Mouse (Mus musculus) olfactory bulb, adult 2 months (tissue): ENCODE measurements around the gene Drg1. TPM values are rescaled to one million over a fixed set of nuclear protein-coding genes. Genes with fewer than 3 reads are reported as not detected.
"Not testable (repeated sequence)": the region's sequence is repeated elsewhere in the genome, so short reads cannot be mapped to it uniquely, and the experiment has no call there.

ENCODE experiments used
- H3K27ac ChIP-seq: fragments of 200-500 bp; 2 replicates; pipeline ENCODE4 v1.5.1; 2012; ENCODE audit warnings: low read depth, low read length; ENCODE audit not compliant: insufficient read depth
- H3K4me1 ChIP-seq: fragments of 200-500 bp; 2 replicates; pipeline ENCODE4 v1.6.1; 2012; ENCODE audit warnings: low read length; ENCODE audit not compliant: control insufficient read depth, insufficient read depth
- H3K4me3 ChIP-seq: fragments of 200-500 bp; 2 replicates; pipeline ENCODE4 v1.5.1; 2012; ENCODE audit warnings: mild to moderate bottlenecking, low read depth, low read length, moderate library complexity; ENCODE audit not compliant: insufficient read depth
- CTCF ChIP-seq: fragments of 200-500 bp; IDR thresholded peaks from 2 replicates; pipeline ENCODE4 v1.5.1; 2012; ENCODE audit warnings: low read depth, mild to moderate bottlenecking, low read length, moderate library complexity; ENCODE audit not compliant: insufficient read depth
- POLR2A ChIP-seq: fragments of 200-500 bp; IDR thresholded peaks from 2 replicates; pipeline ENCODE4 v1.6.1; 2012; ENCODE audit warnings: mild to moderate bottlenecking, low read depth, low read length, moderate library complexity; ENCODE audit not compliant: insufficient read depth
- WGBS: fragments of 180-500 bp; shearing (Covaris S2); methylation state at CpG from one replicate; pipeline ENCODE4 v1.1.7; 2018; 5-methylcytosine and 5-hydroxymethylcytosine counted together
- polyA plus RNA-seq: library from polyadenylated mRNA; stranded (reverse); fragments of >200 nt; gene quantifications from 2 replicates; pipeline ENCODE4 v1.2.4, GENCODE M21; 2012; ENCODE audit warnings: low replicate concordance; ENCODE audit not compliant: missing spikeins, insufficient read depth, insufficient read length

The Drg1 gene
- polyA plus RNA-seq, 1 experiment: not detected

DNA sequence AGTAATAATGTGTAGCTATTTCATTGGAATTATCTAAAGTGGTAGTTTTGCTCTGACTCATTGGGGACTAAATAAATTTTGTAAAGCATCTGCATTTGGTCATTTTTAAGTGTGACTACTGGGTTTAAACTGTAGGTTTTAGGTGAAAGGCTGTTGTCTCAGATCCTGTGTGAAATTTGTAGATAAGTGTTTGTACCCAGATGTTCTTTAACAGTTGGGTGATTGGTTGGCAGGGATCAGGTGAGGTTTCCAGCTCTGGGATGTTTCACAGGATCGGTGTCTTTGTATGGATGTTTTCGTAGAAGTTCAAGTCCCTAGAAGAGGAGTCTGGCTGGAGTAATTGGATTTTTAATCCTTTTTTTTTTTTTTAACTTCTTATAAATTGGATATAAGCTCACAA lies 62.4 kb downstream of the Drg1 start:
- no peak overlapping the region for H3K4me3 ChIP-seq
- WGBS: 83% methylated on average over 2 of the region's 2 CpGs
- H3K4me1 ChIP-seq: no peaks in the 10 kb centered on the region
- TF ChIP-seq POLR2A (no peak), CTCF (no peak)
- no peak overlapping the region for H3K27ac ChIP-seq

DNA sequence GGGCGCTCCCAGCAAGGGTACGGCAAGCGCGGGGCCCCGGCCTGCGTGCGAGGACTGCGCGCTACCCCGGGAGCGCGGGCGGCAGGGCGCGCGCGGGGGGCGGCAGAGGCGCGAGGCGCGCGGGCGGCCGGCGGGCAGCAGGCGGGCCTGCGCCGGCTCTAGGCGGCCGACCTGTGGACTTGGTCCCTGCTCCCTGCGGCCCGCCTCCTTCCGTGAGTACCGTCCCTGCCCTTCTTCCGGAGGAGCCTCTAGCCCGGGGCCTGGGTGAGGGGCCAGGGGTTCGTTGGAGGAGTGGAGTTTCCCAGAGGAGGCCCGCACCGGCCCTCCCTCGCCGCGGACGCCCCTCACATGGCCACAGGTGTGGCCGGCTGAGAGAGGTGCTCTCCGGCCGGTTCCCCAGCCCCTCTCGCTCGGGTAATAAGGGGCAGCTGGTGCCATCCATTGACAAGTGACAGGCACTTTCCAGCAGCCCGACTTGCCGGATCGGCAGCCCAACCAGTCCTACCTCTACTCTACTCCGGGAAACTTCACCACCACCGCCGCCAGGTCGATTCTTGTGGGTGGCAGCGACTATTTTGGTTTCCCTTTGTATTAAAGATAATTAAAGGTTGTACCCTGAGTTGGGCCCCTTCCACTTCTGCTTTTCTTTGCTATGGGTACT lies 63.3 kb downstream of the Drg1 start:
- WGBS: under 1% methylated on average over 57 of the region's 57 CpGs
- Histone ChIP-seq H3K4me3 (peak overlapping the region; percentile 56), H3K27ac (no peak overlapping the region), H3K4me1 (no peaks in the 10 kb centered on the region)
- no peak for TF ChIP-seq CTCF
- TF ChIP-seq POLR2A: no peak

DNA sequence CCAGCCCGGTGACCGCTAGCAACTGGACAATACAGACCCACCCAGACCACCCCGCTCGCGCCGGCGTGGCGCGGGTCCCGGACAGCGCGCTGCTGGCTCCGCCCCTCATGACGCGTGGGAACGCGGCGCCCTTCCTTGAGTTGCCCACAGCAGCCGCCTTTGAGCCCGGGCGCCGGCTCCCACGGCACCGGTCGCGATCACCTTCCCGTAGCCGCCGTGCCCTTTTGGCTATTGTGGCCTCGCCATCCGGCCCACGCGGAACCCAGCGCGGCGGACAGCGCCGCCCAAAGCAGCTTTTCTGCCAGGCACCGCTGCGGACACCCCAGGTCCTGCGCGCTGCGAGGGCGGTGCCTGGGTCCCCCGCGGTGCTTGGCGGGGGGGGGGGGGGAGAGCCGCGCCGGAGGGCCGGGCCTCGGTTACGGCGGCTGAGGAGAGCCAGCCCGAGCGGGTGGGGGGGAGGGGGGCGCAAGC lies 63.9 kb downstream of the Drg1 start, which contains the start of gene Eif4enif1:
Eif4enif1 (plus strand) TSS at position 162 of the 471 bp plus-strand sequence.
- TF ChIP-seq CTCF: no peak
- no peak for TF ChIP-seq POLR2A
- H3K27ac ChIP-seq: peak within 1 kb of the TSS; percentile 96
- peak within 1 kb of the TSS; percentile 57 for H3K4me3 ChIP-seq
- H3K4me1 ChIP-seq: no peaks in the 10 kb centered on the region
- under 1% methylated on average over 46 of the region's 57 CpGs for WGBS

DNA sequence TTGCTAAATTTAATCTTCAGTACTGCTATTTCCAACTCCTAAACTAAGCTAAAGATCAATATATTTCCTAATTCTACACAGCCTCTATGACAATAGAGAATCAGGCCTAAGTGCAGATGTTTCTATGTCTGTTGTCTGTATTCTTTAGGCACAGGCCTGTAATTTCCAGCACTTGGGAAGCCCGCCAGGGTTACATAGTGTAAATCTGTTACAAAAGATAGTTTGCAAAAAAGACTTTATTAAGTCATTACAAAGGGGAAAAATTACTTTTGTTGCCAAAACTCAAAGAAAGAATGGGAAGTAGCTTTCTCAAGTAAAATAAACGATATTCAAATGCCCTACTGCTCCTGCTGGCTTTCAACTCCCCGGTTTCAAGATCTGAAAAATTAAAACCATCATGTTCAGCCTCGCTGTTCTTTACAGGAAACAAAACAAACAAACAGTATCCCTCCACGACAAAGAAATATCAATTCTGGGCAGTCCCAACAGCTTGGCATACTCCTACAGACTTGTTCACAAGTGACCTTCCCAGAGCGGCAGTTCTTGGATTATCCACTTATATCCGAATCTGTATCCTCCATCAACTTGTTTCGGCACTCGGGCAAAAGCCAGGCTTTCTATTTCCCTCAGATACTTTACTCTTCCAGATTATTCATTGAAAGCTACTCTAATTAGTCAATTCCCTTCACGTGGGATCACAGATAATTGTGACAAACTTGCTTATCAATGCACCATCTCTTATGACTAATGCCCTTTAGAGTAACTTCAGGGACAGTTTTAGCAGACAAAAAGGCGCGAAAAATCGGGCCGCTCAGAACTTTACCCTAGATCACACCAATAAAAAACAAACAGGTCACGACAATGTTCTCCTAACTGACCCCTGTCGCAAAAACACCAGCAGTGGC lies 64.6 kb downstream of the Drg1 start:
- 2% methylated on average over 16 of the region's 16 CpGs for whole genome bisulfite sequencing
- Histone ChIP-seq H3K27ac (peak overlapping the region; percentile 96; the same call in 1 of the 2 replicates), H3K4me3 (peak overlapping the region; percentile 57), H3K4me1 (no peaks in the 10 kb centered on the region)
- TF ChIP-seq POLR2A: no peak
- no peak for TF ChIP-seq CTCF

GRCm38 (mm10) chr11:3200636-3201035 lies 65.6 kb downstream of the Drg1 start:
- not testable (repeated sequence) for H3K4me1 ChIP-seq, H3K27ac ChIP-seq, H3K4me3 ChIP-seq
- WGBS: 83% methylated on average over 6 of the region's 7 CpGs

DNA sequence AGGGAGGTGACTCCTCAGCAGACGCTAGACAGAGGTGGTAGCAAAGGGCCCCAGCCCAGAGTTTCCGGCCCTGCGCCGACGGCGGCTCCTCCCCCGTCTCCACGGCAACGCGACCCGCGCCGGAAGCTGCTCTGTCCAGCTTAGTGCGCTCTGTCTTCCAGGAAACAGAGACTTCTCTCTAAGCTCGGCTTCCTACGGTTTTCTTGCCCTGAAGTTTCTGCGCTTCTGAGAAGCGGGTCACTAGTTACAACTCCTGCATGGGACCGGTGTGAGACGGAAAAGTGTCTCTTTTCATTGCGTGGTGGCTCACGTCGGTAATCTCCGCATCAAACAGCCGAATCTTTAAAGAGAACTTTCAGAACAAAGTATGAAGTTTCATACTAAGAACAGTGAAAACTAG lies 72.9 kb downstream of the Drg1 start, which contains the start of gene Sfi1:
Sfi1 (minus strand) TSS at position 101 of the 400 bp plus-strand sequence.
- Histone ChIP-seq H3K4me3 (no peak within 1 kb of the TSS), H3K27ac (no peak within 1 kb of the TSS), H3K4me1 (no peaks in the 10 kb centered on the region)
- TF ChIP-seq POLR2A (no peak), CTCF (no peak)
- 87% methylated on average over 25 of the region's 25 CpGs for WGBS

DNA sequence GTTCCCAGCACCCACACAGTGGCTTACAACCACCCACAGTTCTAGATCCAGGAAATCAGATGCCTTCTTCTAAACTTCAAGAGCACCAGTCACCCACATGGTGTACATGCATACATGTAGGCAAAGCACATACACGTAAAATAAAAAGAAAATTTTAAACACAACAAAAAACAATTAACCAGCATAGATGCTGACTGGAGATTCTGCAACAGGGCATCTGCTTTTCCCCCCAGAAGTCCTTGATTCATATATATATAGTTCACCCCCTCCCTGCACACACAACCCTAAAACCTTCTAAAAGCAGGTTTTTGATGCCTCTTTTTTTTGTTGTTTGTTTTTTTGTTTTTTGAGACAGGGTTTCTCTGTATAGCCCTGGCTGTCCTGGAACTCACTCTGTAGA lies 83.5 kb downstream of the Drg1 start:
- not testable (repeated sequence) for H3K4me3 ChIP-seq, H3K27ac ChIP-seq, H3K4me1 ChIP-seq
- 78% methylated on average over 1 of the region's 1 CpGs for whole genome bisulfite sequencing

DNA sequence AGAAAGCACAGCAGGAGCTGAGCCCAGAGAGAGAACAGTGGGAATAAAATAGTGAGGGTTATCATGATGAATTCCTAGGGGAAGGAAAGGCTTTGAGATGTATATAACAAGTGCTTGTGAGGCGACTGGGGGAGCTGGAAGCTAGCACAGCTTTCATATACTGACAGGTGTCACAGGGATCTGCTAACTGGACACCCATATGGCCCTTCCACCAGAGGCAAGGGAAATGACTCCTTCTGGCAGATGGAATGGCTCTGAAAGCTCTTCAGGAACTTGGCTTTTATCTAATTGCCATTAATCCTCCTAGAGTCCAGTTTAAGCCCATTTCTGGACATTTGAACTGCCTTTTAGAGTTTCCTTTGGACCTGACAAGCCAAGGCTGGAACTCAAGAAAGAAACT lies 84.2 kb downstream of the Drg1 start:
- not testable (repeated sequence) for H3K4me3 ChIP-seq, H3K4me1 ChIP-seq, H3K27ac ChIP-seq
- 67% methylated on average over 1 of the region's 1 CpGs for WGBS

- WGBS: 56% methylated on average over 4 of the region's 4 CpGs
- H3K27ac ChIP-seq, H3K4me1 ChIP-seq, H3K4me3 ChIP-seq: not testable (repeated sequence)
These were observed 85.0 kb downstream of the Drg1 start for GRCm38 (mm10) chr11:3181250-3181649.

DNA sequence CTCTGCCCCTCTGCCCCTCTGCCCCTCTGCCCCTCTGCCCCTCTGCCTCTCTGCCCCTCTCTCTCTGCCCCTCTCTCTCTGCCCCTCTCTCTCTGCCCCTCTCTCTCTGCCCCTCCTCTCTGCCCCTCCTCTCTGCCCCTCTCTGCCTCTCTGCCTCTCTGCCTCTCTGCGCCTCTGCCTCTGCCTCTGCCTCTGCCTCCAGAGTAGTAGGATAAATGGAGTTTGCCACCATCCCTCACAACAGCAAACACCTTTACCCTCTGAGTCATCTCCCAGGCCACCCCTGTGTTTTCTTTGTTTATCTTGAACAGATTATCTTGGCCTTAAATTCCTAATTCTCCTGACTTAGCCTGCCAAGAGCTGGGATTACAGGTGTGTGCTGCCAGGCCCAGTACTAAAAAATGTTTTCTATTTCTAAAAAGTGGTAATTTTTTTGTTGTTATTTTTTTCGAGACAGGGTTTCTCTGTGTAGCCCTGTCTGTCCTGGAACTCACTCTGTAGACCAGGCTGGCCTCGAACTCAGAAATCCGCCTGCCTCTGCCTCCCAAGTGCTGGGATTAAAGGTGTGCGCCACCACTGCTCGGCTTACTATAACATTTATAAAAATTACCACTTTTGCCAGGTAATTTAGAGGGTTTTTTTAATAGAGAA lies 85.6 kb downstream of the Drg1 start:
- WGBS: 74% methylated on average over 6 of the region's 6 CpGs
- H3K4me3 ChIP-seq, H3K4me1 ChIP-seq, H3K27ac ChIP-seq: not testable (repeated sequence)

DNA sequence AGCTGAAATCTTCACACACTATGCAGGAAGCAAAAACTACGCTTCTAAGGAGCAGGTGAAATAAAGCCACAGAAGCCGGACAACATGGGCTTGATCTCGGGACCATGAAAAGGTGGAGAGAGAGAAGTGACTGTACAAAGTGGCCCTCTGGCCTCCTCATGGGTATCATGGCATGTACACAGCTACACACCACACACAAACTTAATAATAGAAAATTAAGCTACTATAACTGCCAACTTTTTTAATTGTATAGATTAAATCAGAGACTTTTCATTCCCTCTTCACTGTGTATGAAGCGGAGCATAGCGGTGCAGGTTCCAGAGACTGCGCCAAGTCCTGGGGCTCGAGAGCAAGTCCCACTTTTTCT lies 86.5 kb downstream of the Drg1 start:
- not testable (repeated sequence) for H3K27ac ChIP-seq, H3K4me1 ChIP-seq, H3K4me3 ChIP-seq
- WGBS: 82% methylated on average over 7 of the region's 7 CpGs

- H3K4me1 ChIP-seq, H3K27ac ChIP-seq, H3K4me3 ChIP-seq: not testable (repeated sequence)
- WGBS: 86% methylated on average over 6 of the region's 6 CpGs
These were observed 87.1 kb downstream of the Drg1 start for GRCm38 (mm10) chr11:3178968-3179725.
